Mouse (Mus musculus): ENCODE results near the gene Hist1h3f.

DNA sequence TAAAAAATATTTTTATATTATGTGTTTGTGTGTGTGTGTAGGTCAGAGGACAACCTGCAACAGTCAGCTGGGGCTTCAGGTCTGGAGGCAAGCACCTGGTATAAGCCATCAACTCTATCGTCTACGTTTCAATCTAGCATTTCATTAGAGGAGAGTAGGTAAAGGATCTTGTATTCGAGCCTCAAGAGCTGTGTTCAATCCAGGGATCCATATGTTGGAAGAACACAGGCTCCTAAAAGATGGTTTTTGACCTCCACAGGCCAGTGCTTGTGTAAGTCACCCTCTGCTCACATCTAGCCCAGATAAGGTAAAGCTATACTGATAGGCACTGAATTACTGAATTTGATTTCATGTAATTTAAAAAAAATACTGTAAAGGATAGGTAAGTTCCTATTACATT is 13.1 kb downstream of the Hist1h3f start:
- no peak for TF ChIP-seq CTCF (conservative IDR thresholded peaks at IDR 0.05; ENCODE audit: insufficient read depth, insufficient read length, low read depth, low read length)
- no peak for TF ChIP-seq POLR2A (IDR thresholded peaks at IDR 0.05; ENCODE audit: low read depth, low read length)
